Mouse (Mus musculus) gastrocnemius, adult 2 months (tissue): ENCODE measurements around the gene Col23a1. TPM values are rescaled to one million over a fixed set of nuclear protein-coding genes. Genes with fewer than 3 reads are reported as not detected.

Experiments used
- DNase-seq: peaks from one replicate; pipeline ENCODE4 v3.0.0; 2022
- H3K27ac ChIP-seq: fragments of 200-600 bp; 2 replicates; pipeline ENCODE4 v1.8.1; 2022; ENCODE audit warnings: mild to moderate bottlenecking
- H3K4me3 ChIP-seq: fragments of 200-600 bp; 2 replicates; pipeline ENCODE4 v1.8.1; 2022; ENCODE audit warnings: mild to moderate bottlenecking, moderate library complexity
- CTCF ChIP-seq: fragments of 200-600 bp; IDR thresholded peaks from 2 replicates; pipeline ENCODE4 v1.8.1; 2022; ENCODE audit warnings: antibody characterized with exemption, mild to moderate bottlenecking, moderate library complexity
- intact Hi-C: fragments of 180-260 bp; cut with DNase I; formaldehyde crosslinking; loops from one replicate; pipeline ENCODE4 v1.15.1; 2025
- total RNA-seq, 2 experiments: library from RNA; stranded (reverse); gene quantifications; 2 replicates each; pipeline ENCODE4 v1.2.3; 2021

Col23a1 gene
- total RNA-seq, 2 experiments from 2014 or later = 1.1 to 1.8 TPM

DNA sequence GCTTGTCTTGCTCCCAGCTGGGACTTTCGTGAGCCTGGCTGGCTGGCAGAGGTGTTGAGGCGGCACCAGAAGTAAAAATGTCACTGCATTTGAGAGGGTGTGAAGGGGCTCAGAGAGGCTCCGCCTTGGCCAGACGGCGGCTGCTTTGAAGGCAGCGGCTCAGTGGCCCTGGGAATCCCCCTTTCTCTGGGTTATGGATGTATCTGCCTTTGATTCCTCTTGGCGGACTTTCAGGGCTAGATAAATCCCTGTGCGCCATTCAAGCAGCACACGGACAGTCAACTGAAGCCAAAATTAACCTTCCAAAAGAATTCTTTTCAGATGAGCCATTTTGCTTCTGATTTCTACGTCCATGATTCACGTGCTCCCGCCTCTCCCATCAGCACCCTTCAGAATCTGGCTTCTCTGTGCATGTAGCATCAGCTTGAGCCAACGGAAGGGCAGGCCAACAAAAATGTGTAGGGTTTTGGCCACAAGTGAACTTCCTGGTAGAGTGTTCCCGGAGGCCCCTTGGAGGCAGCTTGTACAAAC is 237.0 kb downstream of the Col23a1 start:
- intact Hi-C loops = no loop called here
- DNase-seq = no peak
- TF ChIP-seq CTCF = no peak
- no peak overlapping the region for H3K4me3 ChIP-seq
- no peak overlapping the region for H3K27ac ChIP-seq

DNA sequence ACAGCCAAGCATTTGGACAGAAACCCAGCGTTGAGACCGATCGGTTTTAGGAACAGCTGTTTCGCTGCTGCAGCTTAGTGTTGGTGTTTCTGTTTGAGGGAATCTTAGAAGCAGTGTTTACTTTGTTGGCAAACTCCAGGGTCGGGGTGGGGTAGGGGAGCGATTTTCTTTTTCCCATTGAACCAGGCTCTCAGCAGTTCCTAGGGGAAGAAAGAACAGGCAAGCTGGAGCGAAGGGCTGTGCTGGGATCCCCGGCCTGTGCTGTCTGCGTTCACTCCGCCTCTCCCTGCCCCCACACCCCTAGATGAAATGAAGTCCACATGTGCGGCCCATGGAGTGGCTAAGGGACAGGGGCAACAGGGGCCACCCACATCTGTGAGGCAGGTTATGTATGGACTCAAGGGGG is 243.4 kb downstream of the Col23a1 start:
- no peak for DNase-seq
- intact Hi-C loops = loop anchor here (5.0 kb wide), 1 partner anchor 591 kb away; the partner anchor contains the start of gene 4933414I15Rik
- Histone ChIP-seq H3K27ac (no peak overlapping the region), H3K4me3 (no peak overlapping the region)
- no peak for TF ChIP-seq CTCF

DNA sequence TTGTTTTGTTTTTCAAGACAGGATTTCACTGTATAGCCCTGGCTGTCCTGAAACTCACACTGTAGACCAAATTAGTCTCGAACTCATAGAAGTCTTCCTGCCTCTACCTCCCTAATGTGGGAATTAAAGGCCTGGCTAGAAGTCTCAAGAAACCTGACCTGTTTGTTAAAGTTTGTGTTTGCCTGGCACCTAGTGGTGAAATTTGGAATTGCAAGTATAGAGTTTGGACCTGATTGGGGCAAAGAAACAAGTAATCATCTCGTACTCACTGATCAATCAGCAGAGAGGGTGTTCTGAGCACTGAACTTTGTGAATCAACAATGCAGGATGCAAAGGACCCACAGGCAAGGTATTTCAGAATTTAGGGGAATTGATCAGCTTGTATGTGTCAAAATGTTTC is 244.6 kb downstream of the Col23a1 start:
- no peak for DNase-seq
- TF ChIP-seq CTCF = peak; percentile 88

DNA sequence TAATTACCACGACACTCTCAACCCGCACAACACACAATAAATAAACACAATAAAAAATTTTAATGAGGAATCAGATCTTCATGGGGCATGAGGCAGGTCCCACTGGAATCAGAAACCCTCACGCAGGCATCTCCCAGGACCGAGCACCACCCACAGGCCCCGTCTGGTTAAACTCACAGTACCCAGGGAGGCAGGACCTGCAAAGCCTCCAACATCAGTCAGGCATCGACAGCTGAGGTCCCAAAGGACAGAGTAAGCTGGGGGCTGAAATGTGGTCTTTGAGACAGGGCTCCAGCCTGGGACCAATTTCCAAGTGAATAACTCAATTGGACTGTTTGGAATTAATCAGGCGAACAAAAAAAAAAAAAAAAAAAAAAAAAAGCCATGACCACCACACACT is 248.7 kb downstream of the Col23a1 start:
- TF ChIP-seq CTCF = no peak
- intact Hi-C loops = no loop called here
- DNase-seq = no peak
- Histone ChIP-seq H3K27ac (no peak overlapping the region), H3K4me3 (no peak overlapping the region)

More for the DNA sequence above, 244.6 kb downstream of the Col23a1 start:
- intact Hi-C loops = loop anchor here (1.0 to 5.0 kb wide), 3 partner anchors 207 to 592 kb away; partner anchors contain the start of genes 4933414I15Rik and Col23a1
- H3K27ac ChIP-seq = no peak overlapping the region
- H3K4me3 ChIP-seq = no peak overlapping the region

DNA sequence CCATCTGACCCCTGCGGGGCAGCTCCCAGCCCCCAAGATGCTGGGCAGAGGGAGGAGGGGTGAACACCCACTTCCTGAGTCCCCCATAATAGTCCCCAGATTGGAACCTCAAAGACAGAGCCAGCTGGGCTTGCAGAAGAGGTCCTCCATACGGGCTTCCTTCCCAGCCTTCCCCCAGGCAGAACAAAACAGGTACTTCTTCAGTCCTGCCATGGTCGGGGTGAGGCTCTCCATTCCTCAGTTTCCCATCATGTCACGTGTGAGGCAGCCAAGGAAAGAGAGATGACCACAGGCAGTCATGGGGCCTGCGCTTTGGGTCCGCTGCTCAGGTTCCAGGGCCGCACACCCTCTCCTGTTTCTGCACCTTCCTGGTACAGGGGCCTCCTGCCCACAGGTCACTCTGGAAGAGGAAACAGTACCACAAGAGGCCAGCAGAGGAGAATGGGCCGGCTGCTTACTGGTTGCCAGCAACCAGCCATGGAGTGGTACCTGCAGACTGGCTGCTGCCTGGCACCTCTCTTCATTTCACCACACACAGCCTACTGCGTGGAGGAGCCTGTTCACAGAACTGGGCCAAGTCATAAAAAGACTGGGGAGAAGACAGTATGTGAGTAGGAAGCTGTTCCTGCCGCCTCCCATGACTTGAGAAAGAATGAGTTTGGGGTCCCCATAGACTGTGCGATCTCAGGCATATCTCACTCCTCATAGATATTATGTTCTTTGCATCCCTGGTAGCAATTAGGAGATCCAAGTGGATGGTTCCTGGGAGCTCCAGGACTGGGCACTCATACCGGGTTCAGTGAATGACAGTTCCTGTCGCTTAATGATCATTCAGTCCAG is 249.4 kb downstream of the Col23a1 start:
- TF ChIP-seq CTCF = no peak
- intact Hi-C loops = loop anchor here (1.0 kb wide), 1 partner anchor 250 kb away; the partner anchor contains the start of gene Col23a1
- no peak for DNase-seq
- Histone ChIP-seq H3K4me3 (no peak overlapping the region), H3K27ac (no peak overlapping the region)

DNA sequence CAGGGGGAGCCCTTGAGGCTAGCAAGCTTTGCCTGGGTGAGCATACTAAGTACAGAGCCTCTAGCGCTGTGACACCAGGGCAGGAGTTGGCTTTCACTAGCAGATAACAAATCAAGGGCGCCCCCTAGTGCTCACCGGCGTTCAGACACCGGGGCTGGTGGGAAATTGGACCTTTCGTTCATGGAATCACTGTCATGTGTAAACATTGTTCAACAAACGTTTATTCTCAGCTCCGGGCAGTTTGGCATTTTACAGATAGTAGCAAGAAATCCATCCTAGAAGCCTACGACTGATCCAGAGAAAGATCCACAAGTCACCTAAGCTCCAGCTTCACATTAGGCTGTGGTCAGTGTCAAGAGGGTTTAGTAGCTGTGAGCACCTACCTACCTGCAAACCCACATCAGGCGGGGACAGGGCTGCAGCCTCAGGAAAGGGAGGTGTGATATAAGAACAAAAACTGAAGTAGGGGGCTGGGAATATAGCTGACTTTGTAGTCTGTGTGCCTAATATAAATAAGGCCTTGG is 250.1 kb downstream of the Col23a1 start:
- intact Hi-C loops = loop anchor here (1.0 kb wide), 1 partner anchor 251 kb away; the partner anchor contains the start of gene Col23a1
- peak; percentile 99 for TF ChIP-seq CTCF
- DNase-seq = peak; percentile 96
- Histone ChIP-seq H3K4me3 (no peak overlapping the region), H3K27ac (no peak overlapping the region; the same call in 1 of the 2 replicates)

DNA sequence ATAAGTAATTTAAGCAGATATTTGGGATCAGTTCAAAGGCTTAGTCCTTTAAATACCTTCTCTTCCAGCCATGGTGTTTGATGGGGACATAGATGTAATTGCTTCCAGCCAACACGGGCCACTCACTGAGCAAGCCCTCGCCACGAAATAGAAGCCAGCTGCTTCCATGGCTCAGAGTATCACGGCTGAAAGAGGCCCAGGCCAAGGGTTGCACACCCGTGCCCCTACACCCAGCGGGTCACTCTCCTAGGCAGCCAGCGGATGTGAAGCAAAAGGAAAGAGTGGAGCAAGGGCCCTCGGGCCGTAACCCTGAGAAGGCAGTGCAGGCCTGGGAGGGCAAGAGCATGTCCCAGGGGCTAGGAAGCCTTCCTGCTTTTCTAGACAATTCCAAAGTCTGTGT is 252.7 kb downstream of the Col23a1 start:
- no peak for TF ChIP-seq CTCF
- H3K27ac ChIP-seq = no peak overlapping the region
- H3K4me3 ChIP-seq = no peak overlapping the region
- intact Hi-C loops = no loop called here
- DNase-seq = no peak

DNA sequence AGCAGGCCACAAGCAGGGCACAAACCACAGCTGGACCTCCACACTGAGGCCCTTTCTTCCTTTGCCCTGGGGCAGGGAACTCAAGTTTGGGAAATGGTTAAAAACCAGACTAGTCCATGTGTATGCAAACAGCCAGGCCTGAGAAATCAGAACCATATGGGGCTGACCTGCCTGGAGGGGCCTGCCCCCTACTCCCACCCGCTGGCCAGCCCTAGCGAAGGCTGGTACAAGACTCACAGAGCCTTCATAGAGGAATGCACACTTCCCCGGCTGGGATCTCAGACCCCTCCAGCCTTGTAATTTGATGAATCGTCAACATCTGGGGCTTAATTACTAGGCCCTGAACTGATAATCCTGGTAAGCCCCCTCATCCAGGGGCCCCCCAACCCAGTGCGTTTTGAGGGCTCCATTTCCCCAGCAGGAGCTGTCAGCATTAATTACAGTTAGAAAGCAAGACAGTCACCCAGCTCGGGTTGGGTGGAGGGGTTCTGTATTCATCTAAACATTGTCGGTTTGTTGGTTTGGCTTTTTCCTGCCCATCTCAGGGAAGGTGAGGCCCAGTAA is 253.8 kb downstream of the Col23a1 start:
- Histone ChIP-seq H3K4me3 (no peak overlapping the region), H3K27ac (no peak overlapping the region)
- intact Hi-C loops = no loop called here
- no peak for DNase-seq
- no peak for TF ChIP-seq CTCF

DNA sequence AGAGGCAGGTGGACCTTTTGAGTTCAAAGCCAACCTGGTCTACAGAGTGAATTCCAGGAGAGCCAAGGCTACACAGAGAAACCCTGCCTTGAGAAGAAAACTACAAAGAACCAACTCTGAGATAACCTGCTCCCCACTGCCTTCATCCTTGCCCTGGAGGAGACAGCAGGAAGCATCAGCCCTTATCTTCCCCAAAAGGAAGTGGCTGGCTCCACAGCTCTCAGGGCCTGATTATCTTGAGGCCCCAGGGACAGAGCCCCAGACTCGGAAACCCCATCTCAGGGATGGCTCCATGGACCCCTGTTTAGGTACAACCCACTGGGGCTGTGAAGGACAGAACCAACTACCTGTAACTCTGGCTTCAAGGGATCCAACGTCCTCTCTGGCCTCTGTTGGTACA is 254.7 kb downstream of the Col23a1 start:
- no peak for TF ChIP-seq CTCF

DNA sequence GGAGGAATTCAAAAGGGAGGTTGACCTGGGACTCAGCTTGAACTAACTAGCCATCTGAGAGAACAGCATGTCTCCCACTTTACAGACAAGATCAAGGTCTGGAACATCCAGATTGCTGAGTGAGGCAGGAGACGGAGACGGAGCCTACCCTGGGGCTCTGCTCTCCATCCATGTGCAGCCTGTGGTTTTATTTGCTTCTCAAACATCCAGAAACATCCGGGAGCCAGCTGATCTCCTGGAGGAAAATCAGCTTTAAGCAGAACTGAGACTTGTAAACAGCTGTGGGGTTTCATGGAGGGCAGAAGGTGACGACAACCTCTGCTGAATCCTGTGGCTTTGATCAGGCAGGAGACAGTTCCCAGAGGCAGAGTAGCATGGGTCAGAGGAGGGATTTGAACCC is 256.1 kb downstream of the Col23a1 start:
- no peak overlapping the region for H3K4me3 ChIP-seq
- DNase-seq = no peak
- TF ChIP-seq CTCF = no peak
- H3K27ac ChIP-seq = no peak overlapping the region
- intact Hi-C loops = no loop called here

More for the DNA sequence above, 254.7 kb downstream of the Col23a1 start:
- no peak overlapping the region for H3K27ac ChIP-seq
- intact Hi-C loops = no loop called here
- no peak overlapping the region for H3K4me3 ChIP-seq
- DNase-seq = no peak

DNA sequence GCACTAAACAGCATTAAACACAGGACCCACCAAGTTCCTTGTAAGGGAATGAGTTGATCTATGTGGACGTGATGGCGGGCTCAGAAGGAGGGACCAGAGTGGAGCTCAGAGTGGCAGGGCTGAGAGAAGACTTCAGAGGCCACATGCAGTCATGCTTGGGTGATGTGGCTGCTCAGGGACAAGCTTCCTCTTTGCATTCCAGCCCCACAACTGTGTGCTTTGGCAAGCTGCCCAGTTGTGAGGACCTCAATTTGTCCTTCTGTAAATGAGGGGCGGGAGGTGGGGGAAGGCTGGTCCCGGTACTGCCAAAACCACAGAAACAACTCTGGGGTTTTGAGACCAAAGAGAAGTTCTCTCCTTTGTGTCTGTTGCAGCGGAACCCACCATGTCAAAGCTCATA is 261.5 kb downstream of the Col23a1 start:
- Histone ChIP-seq H3K4me3 (no peak overlapping the region), H3K27ac (no peak overlapping the region)
- intact Hi-C loops = no loop called here
- no peak for DNase-seq
- TF ChIP-seq CTCF = no peak

DNA sequence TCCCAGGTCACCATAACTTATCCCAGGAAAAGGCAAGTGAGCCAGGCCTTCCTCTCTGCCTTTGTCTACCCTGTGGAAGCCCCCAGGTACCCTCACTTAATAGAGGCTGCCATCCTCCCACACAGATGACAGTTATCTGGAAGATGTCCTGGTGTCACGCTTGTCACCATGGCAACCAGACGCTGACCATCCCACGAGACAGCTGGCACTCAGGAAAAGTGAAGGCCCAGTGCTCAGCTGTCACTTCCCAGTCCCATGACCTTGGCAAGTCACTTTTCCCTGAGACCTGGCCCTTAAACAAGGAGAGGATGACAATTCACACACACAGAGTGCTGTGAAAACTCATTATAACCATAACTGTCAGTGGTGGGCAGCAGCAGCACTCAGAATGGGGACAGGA is 262.4 kb downstream of the Col23a1 start:
- Histone ChIP-seq H3K4me3 (no peak overlapping the region), H3K27ac (no peak overlapping the region)
- no peak for TF ChIP-seq CTCF
- intact Hi-C loops = no loop called here
- DNase-seq = no peak

DNA sequence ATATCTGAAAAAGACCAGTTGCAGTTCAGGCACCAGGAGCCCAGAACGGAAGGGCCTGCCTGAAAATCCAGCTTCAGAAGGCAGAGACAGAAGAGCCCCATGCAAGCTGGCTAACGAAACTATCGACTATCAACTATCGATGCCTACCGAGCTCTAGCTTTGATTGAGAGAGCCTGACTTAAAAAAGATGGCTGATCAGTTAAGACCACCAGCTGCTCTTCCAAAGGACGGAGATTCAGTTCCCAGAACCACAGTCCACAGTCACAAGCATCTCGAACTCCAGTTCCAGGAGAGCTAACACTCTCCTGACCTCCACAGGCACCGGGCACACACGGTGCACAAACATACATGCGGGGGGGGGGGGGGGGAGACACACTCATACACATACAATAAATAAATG is 264.9 kb downstream of the Col23a1 start:
- no peak overlapping the region for H3K4me3 ChIP-seq
- DNase-seq = no peak
- intact Hi-C loops = no loop called here
- H3K27ac ChIP-seq = no peak overlapping the region
- TF ChIP-seq CTCF = no peak
